Mouse (Mus musculus) ES-Bruce4 (cell line): ENCODE results near the gene Snx29. TPM values are rescaled to one million over a fixed set of nuclear protein-coding genes. Genes with fewer than 3 reads are reported as not detected.

Source experiments
- H3K27ac ChIP-seq: 2 replicates; pipeline ENCODE4 v1.5.1; 2012; ENCODE audit warnings: low read length, inconsistent platforms; ENCODE audit not compliant: insufficient read depth
- H3K27me3 ChIP-seq: 2 replicates; pipeline ENCODE4 v1.6.1; 2012; ENCODE audit warnings: mild to moderate bottlenecking, low read length, inconsistent platforms; ENCODE audit not compliant: control insufficient read depth, poor library complexity, insufficient read depth, severe bottlenecking
- H3K36me3 ChIP-seq: 2 replicates; pipeline ENCODE4 v1.6.1; 2012; ENCODE audit warnings: inconsistent platforms, mild to moderate bottlenecking, low read length, moderate library complexity; ENCODE audit not compliant: control insufficient read depth, poor library complexity, insufficient read depth, severe bottlenecking
- H3K4me1 ChIP-seq: one replicate; pipeline ENCODE4 v1.8.1; 2011; ENCODE audit warnings: low read length; ENCODE audit not compliant: control insufficient read depth, insufficient read depth
- H3K4me3 ChIP-seq: 2 replicates; pipeline ENCODE4 v1.5.1; 2011; ENCODE audit warnings: low read depth, mild to moderate bottlenecking, low read length
- H3K9ac ChIP-seq: 2 replicates; pipeline ENCODE4 v1.6.1; 2012; ENCODE audit warnings: low read depth, mild to moderate bottlenecking, inconsistent platforms; ENCODE audit not compliant: poor library complexity, severe bottlenecking
- H3K9me3 ChIP-seq: replicated peaks from 2 replicates; pipeline ENCODE4 v1.6.1; 2012; ENCODE audit warnings: mild to moderate bottlenecking, low read length, inconsistent platforms; ENCODE audit not compliant: control insufficient read depth, poor library complexity, insufficient read depth, severe bottlenecking
- CTCF ChIP-seq: IDR thresholded peaks from one replicate; pipeline ENCODE4 v1.8.1; 2011; ENCODE audit warnings: low read depth, low read length
- EP300 ChIP-seq: IDR thresholded peaks from 2 replicates; pipeline ENCODE4 v1.6.1; 2011; ENCODE audit warnings: low read depth, low read length; ENCODE audit not compliant: insufficient read depth
- POLR2A ChIP-seq: IDR thresholded peaks from one replicate; pipeline ENCODE4 v1.8.1; 2011; ENCODE audit warnings: low read length; ENCODE audit not compliant: insufficient read depth
- polyA plus RNA-seq: library from polyadenylated mRNA; stranded (reverse); fragments of >200 nt; gene quantifications from 2 replicates; pipeline ENCODE4 v1.2.4, GENCODE M21; 2011; ENCODE audit warnings: low read depth; ENCODE audit not compliant: missing spikeins, insufficient read depth, insufficient read length

Gene Snx29
- polyA plus RNA-seq, 1 experiment: 9.2 TPM

DNA sequence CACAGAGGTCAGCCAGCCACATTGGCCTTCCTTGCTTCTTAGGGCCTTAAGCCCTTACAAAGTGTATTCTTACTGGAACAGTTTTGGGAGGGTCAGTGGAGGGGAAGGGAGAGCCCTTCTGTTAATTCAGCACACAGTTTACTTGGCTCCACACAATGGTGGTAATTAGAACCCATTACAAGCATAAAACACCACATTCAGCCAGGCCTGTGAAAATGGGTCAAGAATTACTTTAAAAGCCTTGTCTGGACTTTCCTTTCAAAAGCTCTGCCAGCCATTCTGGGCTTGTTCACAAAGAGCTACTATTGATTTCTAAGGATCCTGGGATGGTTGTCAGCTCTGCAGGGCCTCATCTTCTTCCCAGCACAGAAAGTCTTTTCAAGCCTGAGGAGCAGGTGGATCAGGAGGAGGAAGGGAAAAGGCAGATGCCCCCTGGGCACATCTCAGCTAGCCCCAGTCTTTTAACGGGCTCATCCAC is 303.3 kb downstream of the Snx29 start:
- no peaks in the 10 kb centered on the region for H3K36me3 ChIP-seq
- TF ChIP-seq POLR2A: no peak
- no peak for TF ChIP-seq EP300
- H3K9me3 ChIP-seq: no peaks in the 10 kb centered on the region
- no peak overlapping the region for H3K27ac ChIP-seq
- H3K9ac ChIP-seq: no peak overlapping the region
- no peak overlapping the region for H3K4me3 ChIP-seq
- H3K27me3 ChIP-seq: no peaks in the 10 kb centered on the region
- no peaks in the 10 kb centered on the region for H3K4me1 ChIP-seq

DNA sequence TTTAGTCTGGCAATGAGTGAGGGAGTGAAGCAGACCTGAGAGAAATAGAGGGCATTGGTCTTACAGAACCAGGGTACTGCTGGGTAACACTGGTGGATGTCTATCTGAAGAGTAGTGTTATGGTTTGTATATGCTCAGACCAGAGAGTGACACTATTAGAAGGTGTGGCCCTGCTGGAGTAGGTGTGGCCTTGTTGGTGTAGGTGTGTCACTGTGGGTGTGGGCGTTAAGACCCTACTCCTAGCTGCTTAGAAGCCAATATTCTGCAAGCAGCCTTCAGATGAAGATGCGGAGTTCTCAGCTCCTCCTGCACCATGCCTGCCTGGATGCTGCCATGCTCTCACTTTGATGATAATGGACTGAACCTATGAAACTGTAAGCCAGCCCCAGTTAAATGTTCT is 303.9 kb downstream of the Snx29 start:
- Histone ChIP-seq H3K27me3 (no peaks in the 10 kb centered on the region), H3K27ac (no peak overlapping the region), H3K9me3 (no peaks in the 10 kb centered on the region), H3K4me3 (no peak overlapping the region), H3K36me3 (no peaks in the 10 kb centered on the region), H3K9ac (no peak overlapping the region), H3K4me1 (no peaks in the 10 kb centered on the region)
- TF ChIP-seq POLR2A (no peak), CTCF (no peak), EP300 (no peak)

DNA sequence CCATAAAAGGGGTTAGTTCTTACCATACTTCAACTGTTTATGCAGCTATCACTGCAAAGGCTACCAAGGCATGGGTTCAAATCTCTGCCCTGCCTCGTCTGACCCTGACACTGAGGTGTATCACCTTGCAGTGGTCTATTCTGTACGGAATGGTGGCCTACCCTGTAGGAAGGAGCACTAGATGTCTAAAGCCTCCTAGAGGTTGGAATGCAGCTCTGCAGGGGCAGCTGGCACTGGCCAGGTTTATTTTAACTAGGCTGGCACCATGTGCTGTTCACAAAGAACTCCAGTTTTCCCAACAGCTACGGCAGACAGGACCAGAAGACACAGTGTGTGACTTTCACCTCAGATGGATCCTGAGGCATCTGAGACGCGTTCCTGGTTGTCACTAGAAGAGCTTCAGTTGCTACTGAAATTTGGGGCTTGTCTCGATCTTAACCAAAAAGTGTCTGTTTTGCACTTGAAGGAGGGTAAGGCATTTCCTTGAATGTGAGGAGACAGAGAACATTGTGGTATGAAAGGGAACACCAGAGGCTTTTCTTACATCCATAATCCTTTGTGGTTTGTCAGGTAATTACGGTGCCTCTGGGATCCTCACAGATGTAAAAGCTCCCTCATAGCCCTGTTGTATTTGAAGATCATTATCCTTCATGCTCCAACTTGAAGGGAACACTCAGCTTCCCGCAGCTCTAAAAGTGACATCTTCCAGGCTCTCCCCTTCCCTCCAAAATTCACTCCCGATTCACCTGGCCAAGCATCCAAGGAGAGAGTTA is 305.3 kb downstream of the Snx29 start:
- H3K9ac ChIP-seq: no peak overlapping the region
- no peak overlapping the region for H3K4me3 ChIP-seq
- no peak overlapping the region for H3K27ac ChIP-seq
- H3K27me3 ChIP-seq: no peaks in the 10 kb centered on the region
- TF ChIP-seq EP300 (no peak), POLR2A (no peak), CTCF (no peak)
- no peaks in the 10 kb centered on the region for H3K9me3 ChIP-seq
- no peaks in the 10 kb centered on the region for H3K4me1 ChIP-seq
- H3K36me3 ChIP-seq: no peaks in the 10 kb centered on the region

DNA sequence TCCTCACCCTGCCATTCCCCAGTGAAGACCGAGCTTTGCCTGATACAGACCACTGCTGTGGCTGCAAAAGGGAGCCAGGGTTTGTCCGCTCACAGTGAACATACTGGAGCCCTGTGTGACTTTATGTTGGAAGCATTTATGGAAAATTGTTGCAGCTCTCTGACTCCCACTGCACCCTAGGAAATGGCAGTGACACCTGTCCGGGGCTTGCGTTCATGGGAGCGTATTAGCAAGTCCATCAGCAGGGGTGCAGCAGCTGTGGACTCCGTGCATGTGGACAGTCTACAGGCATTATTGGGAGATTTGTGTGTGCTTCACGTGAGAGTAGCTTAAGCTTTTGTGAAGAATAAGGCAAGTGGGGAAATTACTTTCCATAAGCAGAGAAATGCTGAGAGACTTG is 307.0 kb downstream of the Snx29 start:
- Histone ChIP-seq H3K27me3 (no peaks in the 10 kb centered on the region), H3K4me3 (no peak overlapping the region), H3K27ac (no peak overlapping the region), H3K9ac (no peak overlapping the region), H3K36me3 (no peaks in the 10 kb centered on the region), H3K4me1 (no peaks in the 10 kb centered on the region), H3K9me3 (no peaks in the 10 kb centered on the region)
- TF ChIP-seq POLR2A (no peak), CTCF (no peak), EP300 (no peak)

DNA sequence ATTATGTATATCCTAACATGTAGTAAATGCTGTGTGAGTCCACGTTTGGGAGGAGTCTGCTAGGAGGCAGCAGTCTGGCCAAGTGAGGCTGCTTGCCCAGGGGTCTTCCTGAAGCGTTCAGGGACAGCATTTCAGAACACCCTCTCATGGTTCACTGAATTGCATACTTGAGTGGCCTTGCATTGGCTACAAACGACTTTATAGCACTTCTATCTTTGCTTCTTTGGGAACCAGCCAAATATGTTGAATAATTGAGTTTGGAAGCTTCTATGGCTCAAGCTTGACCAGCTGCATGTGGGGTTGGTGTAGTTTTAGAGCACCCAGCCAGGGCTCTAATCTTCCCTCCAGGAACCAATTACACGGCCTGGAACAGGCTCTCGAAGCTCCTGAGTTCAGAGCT is 307.8 kb downstream of the Snx29 start:
- TF ChIP-seq EP300: no peak
- TF ChIP-seq CTCF: no peak
- no peaks in the 10 kb centered on the region for H3K9me3 ChIP-seq
- H3K4me1 ChIP-seq: no peaks in the 10 kb centered on the region
- H3K9ac ChIP-seq: no peak overlapping the region
- H3K36me3 ChIP-seq: no peaks in the 10 kb centered on the region
- H3K4me3 ChIP-seq: no peak overlapping the region
- no peaks in the 10 kb centered on the region for H3K27me3 ChIP-seq
- H3K27ac ChIP-seq: no peak overlapping the region

DNA sequence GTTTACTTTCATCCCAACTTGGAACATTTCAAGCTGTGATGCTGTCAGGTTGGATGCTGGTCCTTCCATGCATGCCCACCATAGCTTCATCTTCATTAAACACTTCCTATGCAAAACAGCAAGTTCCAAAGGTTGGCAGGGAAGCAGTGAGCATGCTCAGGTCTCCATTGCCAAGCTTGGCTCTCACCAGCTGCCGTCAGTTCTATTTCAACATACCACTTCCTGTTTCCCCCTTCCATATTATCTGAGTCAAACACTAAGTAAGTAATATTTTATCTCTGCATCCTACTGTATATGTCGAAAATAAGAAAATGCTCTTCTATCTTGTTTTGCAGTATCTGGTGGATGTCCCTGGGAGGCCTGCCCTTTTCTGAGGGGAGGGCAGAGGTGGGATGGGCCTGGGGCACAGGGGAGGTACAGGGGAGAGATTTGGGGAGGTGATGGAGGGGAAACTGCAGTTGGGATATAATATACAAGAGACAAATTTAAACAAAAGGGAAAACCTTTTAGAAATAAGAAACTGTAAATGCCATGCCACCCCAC is 309.6 kb downstream of the Snx29 start:
- Histone ChIP-seq H3K9ac (no peak overlapping the region), H3K36me3 (no peaks in the 10 kb centered on the region), H3K4me1 (no peaks in the 10 kb centered on the region), H3K4me3 (no peak overlapping the region), H3K27ac (no peak overlapping the region), H3K9me3 (no peaks in the 10 kb centered on the region), H3K27me3 (no peaks in the 10 kb centered on the region)
- no peak for TF ChIP-seq EP300
- no peak for TF ChIP-seq POLR2A
